In genomic region chr7:110982764-110983163, GRCm38 (mm10) we compare ENCODE assay signal across 9 mouse cellular contexts. TPM values are rescaled to one million over a fixed set of nuclear protein-coding genes. Genes with fewer than 3 reads are reported as not detected.
DNase-seq lines count a peak whose midpoint lies in the region; TF ChIP-seq lines count a peak whose summit lies in the region.
"Had no signal": no experiment of that assay in that cellular context is flagged by ENCODE, and none has a peak within 500 bp of the region (broad histone marks: within the 10 kb centered on the region; RNA-seq: fewer than 3 reads in every experiment).

No protein-coding gene starts in this region.

- no peaks in the 10 kb centered on the region for H3K36me3 ChIP-seq in ES-E14 (ENCODE audit: control insufficient read depth, insufficient read depth, low read length, poor library complexity, severe bottlenecking)
- H3K36me3 ChIP-seq in forebrain, embryonic 10.5 days (replicated peaks), result no peaks in the 10 kb centered on the region
- H3K36me3 ChIP-seq: limb, embryonic 13.5 days had no signal

- H3K9me3 ChIP-seq in ES-E14 (ENCODE audit: control insufficient read depth, insufficient read depth, low read depth, low read length), result no peaks in the 10 kb centered on the region
- H3K9me3 ChIP-seq in forebrain, embryonic 10.5 days, result no peaks in the 10 kb centered on the region
- H3K9me3 ChIP-seq: limb, embryonic 13.5 days had no signal

- H3K27me3 ChIP-seq in forebrain, embryonic 10.5 days (ENCODE audit: poor library complexity, severe bottlenecking), result no peaks in the 10 kb centered on the region
- H3K27me3 ChIP-seq: limb, embryonic 13.5 days had no signal

- intact Hi-C loops in left cerebral cortex, adult 2 months (cut with DNase I), result loop anchor here (2.0 kb wide), 1 partner anchor 32 kb away; no protein-coding TSS in a partner anchor
- intact Hi-C loops in heart, postnatal 36 days (cut with DNase I), result no loop called here

- H3K4me3 ChIP-seq in left cerebral cortex, adult 2 months, result no peak overlapping the region
- H3K4me3 ChIP-seq in ES-E14 (ENCODE audit: insufficient read depth in 1 of 2, low read depth in 1 of 2, low read length in 2 of 2, poor library complexity in 1 of 2, severe bottlenecking in 1 of 2), result no peak overlapping the region
- no peak overlapping the region for H3K4me3 ChIP-seq in forebrain, embryonic 10.5 days
- H3K4me3 ChIP-seq: limb, embryonic 13.5 days had no signal

- no peaks in the 10 kb centered on the region for H3K4me1 ChIP-seq in ES-E14 (ENCODE audit: control insufficient read depth in 2 of 2, insufficient read depth in 2 of 2, low read length in 2 of 2, poor library complexity in 1 of 2)
- H3K4me1 ChIP-seq in forebrain, embryonic 10.5 days, result peaks cover 31% of the 10 kb centered on the region

- no peak overlapping the region for H3K9ac ChIP-seq in ES-E14 (ENCODE audit: insufficient read depth, low read depth, low read length, poor library complexity, severe bottlenecking)
- H3K9ac ChIP-seq: limb, embryonic 13.5 days had no signal

- WGBS in forebrain, embryonic 10.5 days, result 55% methylated on average over 4 of the region's 4 CpGs

- no peak overlapping the region for H3K27ac ChIP-seq in left cerebral cortex, adult 2 months
- H3K27ac ChIP-seq in ES-E14 (ENCODE audit: insufficient read depth, low read depth, low read length, poor library complexity, severe bottlenecking), result no peak overlapping the region
- no peak overlapping the region for H3K27ac ChIP-seq in forebrain, embryonic 10.5 days

- DNase-seq in left cerebral cortex, adult 2 months (ENCODE audit: extremely low spot score in 1 of 2, low spot score in 2 of 2), result peak; percentile 19 to 43
- no peak for DNase-seq in left cerebral cortex, adult 8-10 months (ENCODE audit: low spot score in 2 of 2)
- DNase-seq in ES-E14 (ENCODE audit: low read depth, low spot score), result peak; percentile 25
- peak; percentile 56 for DNase-seq in c-Kit-positive CD71-positive TER-119-negative erythroid progenitor cells, embryonic 14.5 days (ENCODE audit: low read depth)
- DNase-seq in heart, postnatal 36 days, result peak; percentile 41 to 52
- peak; percentile 23 to 45 for DNase-seq in layer of hippocampus, postnatal 14 days (ENCODE audit: low spot score in 2 of 2)
- DNase-seq in naive thymus-derived CD4-positive, alpha-beta T cell, adult 2 months (ENCODE audit: low read depth), result peak; percentile 52
- DNase-seq in forebrain, embryonic 10.5 days (ENCODE audit: extremely low spot score, low spot score), result no peak

- in situ Hi-C loops in ES-E14 (cut with MboI; ENCODE audit: low sequenced_read_pairs in 2 of 2, unreplicated experiment in 2 of 2), result no loop called here

- peak; percentile 63 for TF ChIP-seq CTCF in left cerebral cortex, adult 2 months (IDR thresholded peaks at IDR 0.05)

TF ChIP-seq in ES-E14, 5 proteins besides CTCF, POLR2A, EP300 and RAD21:
- TF ChIP-seq ZC3H11A (IDR thresholded peaks at IDR 0.05; ENCODE audit: borderline replicate concordance, low read depth, low read length) (no peak), MAFK (IDR thresholded peaks at IDR 0.05; ENCODE audit: insufficient read depth, low read depth, low read length) (no peak), HCFC1 (IDR thresholded peaks at IDR 0.05; ENCODE audit: borderline replicate concordance, insufficient read depth, low read length) (no peak), ZNF384 (IDR thresholded peaks at IDR 0.05; ENCODE audit: low read depth, low read length) (no peak), CHD2 (IDR thresholded peaks at IDR 0.05; ENCODE audit: low read depth, low read length) (no peak)

RNA-seq across cellular contexts. Expression of gene Mrvi1, which starts 0.5 kb away (rescaled TPM):
- 1 to 10 TPM; 1.4 to 4.3 TPM for total RNA-seq in left cerebral cortex, adult 2 months (2021)
- total RNA-seq in left cerebral cortex, adult 8-10 months (2022), result 1 to 10 TPM; 2.1 to 3.6 (median 3.3) TPM
- 0.21 and 0.27 TPM in 2 replicates for total RNA-seq in ES-E14 (2012; rRNA removed)
- total RNA-seq in heart, postnatal 36 days (2021), result 10 to 100 TPM; 13.4 to 15.8 TPM
- 1 to 10 TPM; 1.5 to 2.3 TPM for total RNA-seq in layer of hippocampus, postnatal 14 days (2021)
- polyA plus RNA-seq in forebrain, embryonic 10.5 days (2016; fragmentation: Nextera tagmentation; extraction: Ambion mirVana), result 0.87 and 1.2 TPM in 2 replicates

RNA-seq across cellular contexts. Expression of gene Ctr9, which starts 46.0 kb away (rescaled TPM):
- total RNA-seq in left cerebral cortex, adult 2 months (2021), result 10 to 100 TPM; 40.7 to 44.8 TPM
- 10 to 100 TPM; 38.2 to 40.9 (median 39.2) TPM for total RNA-seq in left cerebral cortex, adult 8-10 months (2022)
- total RNA-seq in ES-E14 (2012; rRNA removed), result 54.9 and 71.9 TPM in 2 replicates
- total RNA-seq in heart, postnatal 36 days (2021), result 10 to 100 TPM; 17.1 to 18.9 TPM
- total RNA-seq in layer of hippocampus, postnatal 14 days (2021), result 10 to 100 TPM; 51.6 to 55.8 TPM
- polyA plus RNA-seq in forebrain, embryonic 10.5 days (2016; fragmentation: Nextera tagmentation; extraction: Ambion mirVana), result 76.3 and 82.6 TPM in 2 replicates

Comparison
In these comparisons a context has a peak if more than half of its experiments do, and no peak if none do; other contexts are left out.
1. DNase-seq: peak in left cerebral cortex, adult 2 months (2 of 2), ES-E14 (single experiment), c-Kit-positive CD71-positive TER-119-negative erythroid progenitor cells, embryonic 14.5 days (single experiment), heart, postnatal 36 days (2 of 2), layer of hippocampus, postnatal 14 days (2 of 2) and naive thymus-derived CD4-positive, alpha-beta T cell, adult 2 months (single experiment); none in left cerebral cortex, adult 8-10 months (0 of 2) and forebrain, embryonic 10.5 days (single experiment).